Mouse (Mus musculus): ENCODE data around the gene Slc2a8. TPM values are rescaled to one million over a fixed set of nuclear protein-coding genes. Genes with fewer than 3 reads are reported as not detected.

Slc2a8 gene
- polyA plus RNA-seq, 1 experiment from 2014 or later: 14.8 TPM

GRCm38 (mm10) chr2:32966689-32967631 lies 14.9 kb downstream of the Slc2a8 start:
- WGBS: 1% methylated on average over 55 of the region's 55 CpGs
- H3K4me1 ChIP-seq: peaks cover 64% of the 10 kb centered on the region
- no peaks in the 10 kb centered on the region for H3K27me3 ChIP-seq (ENCODE audit: poor library complexity, severe bottlenecking)
- peaks cover 32% of the 10 kb centered on the region for H3K36me3 ChIP-seq (replicated peaks)
- no peaks in the 10 kb centered on the region for H3K9me3 ChIP-seq
- H3K4me3 ChIP-seq: peak overlapping the region; percentile 71
- peak overlapping the region; percentile 93 for H3K27ac ChIP-seq
- DNase-seq (ENCODE audit: extremely low spot score, low spot score): peak; percentile 81

GRCm38 (mm10) chr2:32966184-32966688 lies 15.6 kb downstream of the Slc2a8 start:
- no peaks in the 10 kb centered on the region for H3K9me3 ChIP-seq

GRCm38 (mm10) chr2:32965511-32966183 lies 16.2 kb downstream of the Slc2a8 start:
- peaks cover 32% of the 10 kb centered on the region for H3K36me3 ChIP-seq (replicated peaks)
- 20% methylated on average over 7 of the region's 7 CpGs for WGBS
- H3K9me3 ChIP-seq: no peaks in the 10 kb centered on the region
- no peak for DNase-seq (ENCODE audit: extremely low spot score, low spot score)
- no peak overlapping the region for H3K27ac ChIP-seq
- H3K27me3 ChIP-seq (ENCODE audit: poor library complexity, severe bottlenecking): no peaks in the 10 kb centered on the region
- H3K4me3 ChIP-seq: peak overlapping the region; percentile 71
- H3K4me1 ChIP-seq: peaks cover 65% of the 10 kb centered on the region

More at GRCm38 (mm10) chr2:32966184-32966688, 15.6 kb downstream of the Slc2a8 start:
- 12% methylated on average over 13 of the region's 13 CpGs for WGBS
- peaks cover 32% of the 10 kb centered on the region for H3K36me3 ChIP-seq (replicated peaks)
- peak overlapping the region; percentile 93 for H3K27ac ChIP-seq
- H3K4me1 ChIP-seq: peaks cover 65% of the 10 kb centered on the region
- peak overlapping the region; percentile 71 for H3K4me3 ChIP-seq
- DNase-seq (ENCODE audit: extremely low spot score, low spot score): no peak
- H3K27me3 ChIP-seq (ENCODE audit: poor library complexity, severe bottlenecking): no peaks in the 10 kb centered on the region

GRCm38 (mm10) chr2:32964659-32965457 lies 17.0 kb downstream of the Slc2a8 start:
- H3K36me3 ChIP-seq (replicated peaks): peaks cover 32% of the 10 kb centered on the region
- peak overlapping the region; percentile 97 for H3K4me3 ChIP-seq
- H3K4me1 ChIP-seq: peaks cover 70% of the 10 kb centered on the region
- no peaks in the 10 kb centered on the region for H3K9me3 ChIP-seq
- DNase-seq (ENCODE audit: extremely low spot score, low spot score): no peak
- H3K27me3 ChIP-seq (ENCODE audit: poor library complexity, severe bottlenecking): no peaks in the 10 kb centered on the region
- no peak overlapping the region for H3K27ac ChIP-seq
- WGBS: 25% methylated on average over 10 of the region's 10 CpGs

- no peaks in the 10 kb centered on the region for H3K27me3 ChIP-seq (ENCODE audit: poor library complexity, severe bottlenecking)
- DNase-seq (ENCODE audit: extremely low spot score, low spot score): no peak
- H3K27ac ChIP-seq: no peak overlapping the region
- H3K9me3 ChIP-seq: no peaks in the 10 kb centered on the region
- 77% methylated on average over 1 of the region's 1 CpGs for WGBS
- peak overlapping the region; percentile 97 for H3K4me3 ChIP-seq
- H3K4me1 ChIP-seq: peaks cover 70% of the 10 kb centered on the region
- peaks cover 32% of the 10 kb centered on the region for H3K36me3 ChIP-seq (replicated peaks)
These were observed 17.9 kb downstream of the Slc2a8 start for GRCm38 (mm10) chr2:32963981-32964380.

- H3K27me3 ChIP-seq (ENCODE audit: poor library complexity, severe bottlenecking): no peaks in the 10 kb centered on the region
- H3K36me3 ChIP-seq (replicated peaks): peaks cover 32% of the 10 kb centered on the region
- 76% methylated on average over 4 of the region's 4 CpGs for WGBS
- H3K9me3 ChIP-seq: no peaks in the 10 kb centered on the region
- H3K27ac ChIP-seq: 0 out of 2 replicates have a peak overlapping the region, but pooled peaks have one; percentile 97
- peak overlapping the region; percentile 97 for H3K4me3 ChIP-seq
- DNase-seq (ENCODE audit: extremely low spot score, low spot score): no peak
- H3K4me1 ChIP-seq: peaks cover 70% of the 10 kb centered on the region
These were observed 18.3 kb downstream of the Slc2a8 start for GRCm38 (mm10) chr2:32963544-32963943.

GRCm38 (mm10) chr2:32962875-32963220 lies 19.0 kb downstream of the Slc2a8 start:
- 12% methylated on average over 9 of the region's 9 CpGs for WGBS
- Histone ChIP-seq H3K36me3 (replicated peaks) (peaks cover 32% of the 10 kb centered on the region), H3K27ac (peak overlapping the region; percentile 97), H3K4me3 (peak overlapping the region; percentile 97), H3K4me1 (peaks cover 64% of the 10 kb centered on the region), H3K9me3 (no peaks in the 10 kb centered on the region), H3K27me3 (ENCODE audit: poor library complexity, severe bottlenecking) (no peaks in the 10 kb centered on the region)
- no peak for DNase-seq (ENCODE audit: extremely low spot score, low spot score)

GRCm38 (mm10) chr2:32962062-32962874 lies 19.6 kb downstream of the Slc2a8 start:
- DNase-seq (ENCODE audit: extremely low spot score, low spot score): peak; percentile 44
- Histone ChIP-seq H3K27me3 (ENCODE audit: poor library complexity, severe bottlenecking) (no peaks in the 10 kb centered on the region), H3K9me3 (no peaks in the 10 kb centered on the region), H3K36me3 (replicated peaks) (peaks cover 34% of the 10 kb centered on the region), H3K4me3 (peak overlapping the region; percentile 97), H3K27ac (peak overlapping the region; percentile 97), H3K4me1 (peaks cover 58% of the 10 kb centered on the region)
- WGBS: under 1% methylated on average over 33 of the region's 33 CpGs

- Histone ChIP-seq H3K36me3 (replicated peaks) (peaks cover 42% of the 10 kb centered on the region), H3K4me3 (peak within 1 kb of the TSS; percentile 97), H3K4me1 (peaks cover 49% of the 10 kb centered on the region), H3K27me3 (ENCODE audit: poor library complexity, severe bottlenecking) (no peaks in the 10 kb centered on the region), H3K27ac (peak within 1 kb of the TSS; percentile 97), H3K9me3 (no peaks in the 10 kb centered on the region)
- 3% methylated on average over 55 of the region's 55 CpGs for WGBS
- DNase-seq (ENCODE audit: extremely low spot score, low spot score): peak; percentile 94
These were observed 20.5 kb downstream of the Slc2a8 start, which contains the start of the genes Rpl12 and Lrsam1 for GRCm38 (mm10) chr2:32961192-32961995. TSS of gene Rpl12 (plus strand) at chr2:32961559. TSS of gene Lrsam1 (minus strand) at chr2:32961614.

- H3K4me3 ChIP-seq: peak overlapping the region; percentile 97; the same call in 1 of the 2 replicates
- WGBS: 96% methylated on average over 4 of the region's 4 CpGs
- no peaks in the 10 kb centered on the region for H3K9me3 ChIP-seq
- no peak overlapping the region for H3K27ac ChIP-seq
- no peak for DNase-seq (ENCODE audit: extremely low spot score, low spot score)
- peaks cover 39% of the 10 kb centered on the region for H3K4me1 ChIP-seq
- peaks cover 52% of the 10 kb centered on the region for H3K36me3 ChIP-seq (replicated peaks)
- H3K27me3 ChIP-seq (ENCODE audit: poor library complexity, severe bottlenecking): no peaks in the 10 kb centered on the region
These were observed 21.6 kb downstream of the Slc2a8 start for GRCm38 (mm10) chr2:32960273-32960672.

- no peak for DNase-seq (ENCODE audit: extremely low spot score, low spot score)
- H3K4me1 ChIP-seq: peaks cover 12% of the 10 kb centered on the region
- H3K4me3 ChIP-seq: no peak overlapping the region
- H3K9me3 ChIP-seq: peaks cover 6% of the 10 kb centered on the region; the same call in 1 of the 2 replicates
- H3K27me3 ChIP-seq (ENCODE audit: poor library complexity, severe bottlenecking): no peaks in the 10 kb centered on the region
- WGBS: 67% methylated on average over 8 of the region's 8 CpGs
- H3K36me3 ChIP-seq (replicated peaks): peaks cover 51% of the 10 kb centered on the region
- H3K27ac ChIP-seq: no peak overlapping the region
These were observed 24.5 kb downstream of the Slc2a8 start for GRCm38 (mm10) chr2:32957344-32957743.

Data from forebrain, embryonic 10.5 days (tissue).